Mouse (Mus musculus): ENCODE measurements around the gene Rock2. TPM values are rescaled to one million over a fixed set of nuclear protein-coding genes. Genes with fewer than 3 reads are reported as not detected.

Rock2 gene
- total and polyA plus RNA-seq, 2 experiments from 2014 or later: 10.5 to 43.1 TPM

DNA sequence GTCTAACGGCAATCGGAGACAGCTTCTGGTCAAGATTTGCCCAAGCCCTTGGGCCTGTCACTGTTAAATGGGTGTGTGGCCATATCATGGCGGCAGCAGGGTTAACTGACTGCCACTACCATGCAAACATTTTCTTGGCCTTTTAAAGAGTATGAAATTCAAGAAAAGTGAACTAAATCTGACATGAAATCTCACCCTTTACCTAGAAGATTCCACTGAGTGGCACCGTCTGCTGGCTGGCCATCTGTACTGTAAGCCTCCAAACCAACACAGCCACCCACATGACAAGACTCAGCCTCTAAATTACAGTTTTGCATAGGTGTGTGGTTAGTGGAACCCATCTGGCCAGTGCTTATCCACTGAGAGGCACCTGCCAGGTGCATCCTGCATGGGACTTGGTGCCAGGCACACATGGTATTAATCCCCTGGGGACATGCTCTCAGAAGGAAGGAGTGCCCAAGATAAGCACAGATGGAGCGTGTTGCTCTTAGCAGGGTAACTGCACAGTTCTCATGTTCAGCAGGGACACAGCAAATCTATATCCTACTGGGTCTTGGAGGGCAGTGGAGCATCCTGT, 102.3 kb downstream of the Rock2 start:
- ATAC-seq: no peak
- 95% methylated on average over 5 of the region's 5 CpGs for WGBS
- H3K27ac ChIP-seq (ENCODE audit: low read depth, low read length): no peak overlapping the region
- no peak overlapping the region for H3K9ac ChIP-seq
- H3K9me3 ChIP-seq (ENCODE audit: low read length): no peaks in the 10 kb centered on the region
- H3K4me2 ChIP-seq (ENCODE audit: low read depth): no peak overlapping the region
- H3K27me3 ChIP-seq (ENCODE audit: insufficient read depth, low read length): peaks cover 17% of the 10 kb centered on the region
- DNase-seq: no peak
- no peak for TF ChIP-seq CTCF (IDR thresholded peaks at IDR 0.05; ENCODE audit: low read depth)
- no peaks in the 10 kb centered on the region for H3K4me1 ChIP-seq (ENCODE audit: insufficient read depth)
- peaks cover 3% of the 10 kb centered on the region; the same call in 1 of the 2 replicates for H3K36me3 ChIP-seq (ENCODE audit: insufficient read depth)
- no peak overlapping the region for H3K4me3 ChIP-seq (ENCODE audit: low read depth, low read length)

DNA sequence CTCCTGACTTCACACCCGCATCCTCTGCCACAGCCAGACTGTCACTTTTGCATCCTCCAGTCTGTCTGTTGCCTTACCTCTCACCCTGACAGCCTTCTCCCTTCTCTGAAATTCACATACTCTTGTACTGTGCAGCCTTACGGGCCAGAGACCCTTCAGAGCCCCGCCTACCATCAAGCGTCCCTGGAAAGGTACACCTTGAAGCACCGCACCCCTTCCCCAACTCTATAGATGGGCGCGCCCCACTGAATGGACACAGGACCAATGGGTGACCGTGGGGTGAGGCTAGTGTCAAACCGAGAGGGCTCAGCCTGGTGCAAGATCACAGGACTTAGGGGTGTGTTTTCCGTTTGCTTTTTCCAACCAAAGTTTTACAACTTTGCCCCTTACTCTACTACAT, 104.5 kb downstream of the Rock2 start:
- ATAC-seq (no peak), DNase-seq (no peak)
- H3K9me3 ChIP-seq (ENCODE audit: low read length): no peaks in the 10 kb centered on the region
- no peaks in the 10 kb centered on the region for H3K4me1 ChIP-seq (ENCODE audit: insufficient read depth)
- peak overlapping the region; percentile 53 for H3K4me3 ChIP-seq (ENCODE audit: low read depth, low read length)
- H3K36me3 ChIP-seq (ENCODE audit: insufficient read depth): peaks cover 3% of the 10 kb centered on the region; the same call in 1 of the 2 replicates
- H3K4me2 ChIP-seq (ENCODE audit: low read depth): peak overlapping the region; percentile 94
- no peak overlapping the region for H3K27ac ChIP-seq (ENCODE audit: low read depth, low read length)
- peaks cover 17% of the 10 kb centered on the region for H3K27me3 ChIP-seq (ENCODE audit: insufficient read depth, low read length)
- H3K9ac ChIP-seq: 0 out of 2 replicates have a peak overlapping the region, but pooled peaks have one; percentile 41
- no peak for TF ChIP-seq CTCF (IDR thresholded peaks at IDR 0.05; ENCODE audit: low read depth)
- WGBS: 4% methylated on average over 10 of the region's 10 CpGs

DNA sequence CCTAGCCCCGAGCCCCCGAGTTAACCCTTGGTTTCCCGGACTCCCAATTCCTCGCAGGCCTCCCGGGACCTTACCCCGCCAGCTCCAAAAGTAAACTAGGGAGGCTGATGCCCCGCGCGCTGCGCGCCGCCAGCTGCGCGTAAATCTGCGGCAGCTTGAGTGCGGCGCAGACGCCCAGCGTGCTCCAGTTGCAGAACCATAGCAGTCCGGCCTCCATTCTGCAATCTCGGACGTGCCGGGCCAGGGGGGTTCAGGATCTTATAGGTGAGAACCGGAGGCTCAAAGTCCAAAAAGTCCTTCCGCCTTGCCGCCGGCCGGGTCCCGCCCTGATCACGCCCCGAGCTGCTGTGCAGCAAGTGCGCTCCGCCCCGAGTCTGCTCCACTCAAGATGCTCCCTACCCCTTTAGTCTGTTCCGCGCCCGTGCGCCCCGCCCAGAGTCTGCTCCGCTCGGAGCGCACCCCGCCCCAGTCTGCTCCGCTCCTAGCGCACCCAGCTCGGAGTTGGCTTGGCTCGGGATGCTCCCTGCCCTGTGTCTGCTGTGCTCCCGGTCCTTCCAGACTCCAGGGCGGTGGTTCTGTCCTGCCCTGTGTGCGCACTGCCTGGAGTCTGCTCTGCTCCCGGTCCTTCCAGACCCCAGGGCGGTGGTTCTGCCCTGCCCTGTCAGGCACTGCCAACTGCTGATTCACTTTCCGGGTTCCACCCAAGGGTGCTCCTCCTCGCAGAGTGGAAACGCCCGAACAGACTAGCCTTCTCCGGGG, 105.2 kb downstream of the Rock2 start, which contains the start of gene Pqlc3:
Pqlc3 (minus strand) TSS at position 670 of the 759 bp plus-strand sequence.
- Histone ChIP-seq H3K4me2 (ENCODE audit: low read depth) (peak within 1 kb of the TSS; percentile 94), H3K27me3 (ENCODE audit: insufficient read depth, low read length) (peaks cover 17% of the 10 kb centered on the region), H3K36me3 (ENCODE audit: insufficient read depth) (peaks cover 3% of the 10 kb centered on the region; the same call in 1 of the 2 replicates), H3K9me3 (ENCODE audit: low read length) (no peaks in the 10 kb centered on the region), H3K9ac (peak within 1 kb of the TSS; percentile 41; the same call in 1 of the 2 replicates), H3K4me1 (ENCODE audit: insufficient read depth) (no peaks in the 10 kb centered on the region), H3K4me3 (ENCODE audit: low read depth, low read length) (peak within 1 kb of the TSS; percentile 53), H3K27ac (ENCODE audit: low read depth, low read length) (no peak within 1 kb of the TSS)
- DNase-seq (peak; percentile 49), ATAC-seq (peak; percentile 91)
- WGBS: 2% methylated on average over 56 of the region's 57 CpGs
- TF ChIP-seq CTCF (IDR thresholded peaks at IDR 0.05; ENCODE audit: low read depth): no peak

DNA sequence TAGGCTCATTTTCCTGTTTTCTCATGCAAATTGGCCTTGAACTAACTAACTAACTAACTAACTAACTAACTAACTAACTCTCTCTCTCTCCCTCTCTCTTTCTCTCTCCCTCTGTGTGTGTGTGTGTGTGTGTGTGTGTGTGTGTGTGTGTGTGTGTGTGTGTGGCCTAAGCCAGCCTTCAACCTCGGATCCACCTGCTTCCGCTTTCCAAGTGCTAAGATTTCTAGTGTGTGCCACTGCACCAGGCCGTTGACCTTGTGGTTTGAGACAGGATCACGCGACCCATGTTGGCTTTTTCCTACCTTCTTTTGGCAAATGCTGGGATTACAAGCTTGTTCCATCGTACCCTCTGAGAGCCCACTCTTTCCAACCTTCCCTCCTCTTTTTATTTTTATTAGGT, 105.9 kb downstream of the Rock2 start:
- Histone ChIP-seq H3K4me3 (ENCODE audit: low read depth, low read length) (no peak overlapping the region), H3K9me3 (ENCODE audit: low read length) (no peaks in the 10 kb centered on the region), H3K36me3 (ENCODE audit: insufficient read depth) (no peaks in the 10 kb centered on the region), H3K27ac (ENCODE audit: low read depth, low read length) (no peak overlapping the region), H3K4me1 (ENCODE audit: insufficient read depth) (no peaks in the 10 kb centered on the region), H3K27me3 (ENCODE audit: insufficient read depth, low read length) (peaks cover 17% of the 10 kb centered on the region), H3K9ac (no peak overlapping the region), H3K4me2 (ENCODE audit: low read depth) (no peak overlapping the region)
- WGBS: 55% methylated on average over 6 of the region's 6 CpGs
- TF ChIP-seq CTCF (IDR thresholded peaks at IDR 0.05; ENCODE audit: low read depth): no peak
- ATAC-seq: no peak
- DNase-seq: no peak

DNA sequence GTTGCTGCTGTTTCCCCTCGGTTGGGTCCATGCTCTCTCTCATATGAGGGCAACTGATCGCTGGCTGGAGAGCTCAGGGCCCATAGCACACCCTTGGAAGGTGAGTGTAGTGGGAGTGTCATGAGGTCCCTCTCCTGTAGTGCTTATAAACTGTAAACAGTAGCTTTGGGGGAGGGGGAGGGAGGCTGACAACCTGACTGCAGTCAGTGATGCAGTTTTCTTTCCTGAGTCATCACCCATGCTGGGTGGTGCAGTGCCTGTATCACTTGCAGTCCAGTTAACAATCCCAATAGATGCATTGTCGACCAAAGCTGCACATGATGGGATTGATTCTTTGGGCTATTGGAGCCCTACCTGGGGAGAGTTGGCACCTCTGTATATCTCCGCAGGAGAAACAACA, 106.5 kb downstream of the Rock2 start:
- TF ChIP-seq CTCF (IDR thresholded peaks at IDR 0.05; ENCODE audit: low read depth): no peak
- Histone ChIP-seq H3K27ac (ENCODE audit: low read depth, low read length) (no peak overlapping the region), H3K4me1 (ENCODE audit: insufficient read depth) (no peaks in the 10 kb centered on the region), H3K4me3 (ENCODE audit: low read depth, low read length) (no peak overlapping the region), H3K9me3 (ENCODE audit: low read length) (no peaks in the 10 kb centered on the region), H3K4me2 (ENCODE audit: low read depth) (no peak overlapping the region), H3K9ac (no peak overlapping the region), H3K36me3 (ENCODE audit: insufficient read depth) (no peaks in the 10 kb centered on the region), H3K27me3 (ENCODE audit: insufficient read depth, low read length) (peaks cover 17% of the 10 kb centered on the region)
- no peak for ATAC-seq
- WGBS: 46% methylated on average over 4 of the region's 4 CpGs
- DNase-seq: no peak

DNA sequence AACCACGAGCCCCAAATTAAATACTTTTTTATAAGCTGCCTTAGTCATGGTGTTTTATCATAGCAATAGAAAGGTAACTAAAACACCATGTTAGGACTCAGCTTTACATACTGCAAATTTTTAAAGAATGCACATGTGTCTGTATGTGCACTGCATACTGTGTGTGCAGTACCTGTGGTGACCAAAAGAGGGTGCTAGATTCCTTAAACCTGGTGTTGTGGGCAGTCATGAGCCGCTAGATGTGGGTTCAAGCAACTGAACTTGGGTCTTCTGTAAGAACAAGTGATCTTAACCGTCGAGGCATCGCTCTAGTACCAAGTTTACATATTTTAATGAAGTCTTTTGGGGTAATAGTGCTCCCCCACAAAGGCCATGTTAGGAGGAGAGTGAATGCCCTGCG, 114.8 kb downstream of the Rock2 start:
- no peak; the same call in 1 of the 2 replicates for TF ChIP-seq CTCF (IDR thresholded peaks at IDR 0.05; ENCODE audit: low read depth)
- no peak overlapping the region for H3K27ac ChIP-seq (ENCODE audit: low read depth, low read length)
- H3K4me2 ChIP-seq (ENCODE audit: low read depth): no peak overlapping the region
- DNase-seq: no peak
- H3K4me3 ChIP-seq (ENCODE audit: low read depth, low read length): no peak overlapping the region
- no peaks in the 10 kb centered on the region for H3K36me3 ChIP-seq (ENCODE audit: insufficient read depth)
- H3K27me3 ChIP-seq (ENCODE audit: insufficient read depth, low read length): no peaks in the 10 kb centered on the region
- no peak overlapping the region for H3K9ac ChIP-seq
- no peak for ATAC-seq
- no peaks in the 10 kb centered on the region for H3K9me3 ChIP-seq (ENCODE audit: low read length)
- 94% methylated on average over 6 of the region's 6 CpGs for WGBS
- no peaks in the 10 kb centered on the region for H3K4me1 ChIP-seq (ENCODE audit: insufficient read depth)

All from forebrain, postnatal 0 days (tissue).